Mouse (Mus musculus) neural tube, embryonic 11.5 days (tissue): ENCODE measurements around the gene Zfp672. TPM values are rescaled to one million over a fixed set of nuclear protein-coding genes. Genes with fewer than 3 reads are reported as not detected.

ENCODE experiments used
- ATAC-seq: fragments of 200-750 bp; cut with Nextera tagmentation; 2 replicates; pipeline ENCODE4 v1.8.0; 2017; ENCODE audit warnings: moderate number of reproducible peaks, mild to moderate bottlenecking, moderate TSS enrichment, moderate library complexity; ENCODE audit not compliant: insufficient read depth, low FRiP score, low TSS enrichment
- DNase-seq: peaks from one replicate; pipeline ENCODE4 v3.0.0-alpha.2; 2015; ENCODE audit warnings: low spot score
- H3K27ac ChIP-seq: fragments of 300-500 bp; sonication (generic); 2 replicates; pipeline ENCODE4 v1.5.1; 2014; ENCODE audit warnings: low read depth, mild to moderate bottlenecking, low read length
- H3K27me3 ChIP-seq: fragments of 300-500 bp; sonication (generic); 2 replicates; pipeline ENCODE4 v1.6.1; 2014; ENCODE audit warnings: mild to moderate bottlenecking, low read length, mixed read lengths; ENCODE audit not compliant: control insufficient read depth, insufficient read depth
- H3K36me3 ChIP-seq: fragments of 300-500 bp; sonication (generic); 2 replicates; pipeline ENCODE4 v1.6.1; 2014; ENCODE audit warnings: mild to moderate bottlenecking, low read length, moderate library complexity, mixed read lengths; ENCODE audit not compliant: control insufficient read depth, insufficient read depth
- H3K4me1 ChIP-seq: fragments of 300-500 bp; sonication (generic); 2 replicates; pipeline ENCODE4 v1.6.1; 2014; ENCODE audit warnings: low read length, mixed read lengths; ENCODE audit not compliant: control insufficient read depth, insufficient read depth
- H3K4me2 ChIP-seq: fragments of 300-500 bp; sonication (generic); 2 replicates; pipeline ENCODE4 v1.6.1; 2014; ENCODE audit warnings: low read depth, mild to moderate bottlenecking, moderate library complexity
- H3K4me3 ChIP-seq: fragments of 300-500 bp; sonication (generic); 2 replicates; pipeline ENCODE4 v1.5.1; 2014; ENCODE audit warnings: low read depth, low read length
- H3K9ac ChIP-seq: fragments of 300-500 bp; sonication (generic); 2 replicates; pipeline ENCODE4 v1.6.1; 2014; ENCODE audit warnings: mild to moderate bottlenecking, low read length
- H3K9me3 ChIP-seq: fragments of 300-500 bp; sonication (generic); 2 replicates; pipeline ENCODE4 v1.6.1; 2016; ENCODE audit warnings: low read length; ENCODE audit not compliant: control insufficient read depth
- WGBS: fragments of 180-500 bp; shearing (Covaris S2); extraction: QIAGEN DNeasy Blood & Tissue Kit; methylation state at CpG from one replicate; pipeline ENCODE4 v1.1.7; 2014; 5-methylcytosine and 5-hydroxymethylcytosine counted together
- polyA plus RNA-seq: library from polyadenylated mRNA; unstranded; fragments of >200 nt; fragmentation: Nextera tagmentation; extraction: Ambion mirVana; gene quantifications from 2 replicates; pipeline ENCODE4 v1.2.1, GENCODE M21; 2014

Zfp672 gene
- polyA plus RNA-seq, 1 experiment from 2014 or later = 27.7 TPM

DNA sequence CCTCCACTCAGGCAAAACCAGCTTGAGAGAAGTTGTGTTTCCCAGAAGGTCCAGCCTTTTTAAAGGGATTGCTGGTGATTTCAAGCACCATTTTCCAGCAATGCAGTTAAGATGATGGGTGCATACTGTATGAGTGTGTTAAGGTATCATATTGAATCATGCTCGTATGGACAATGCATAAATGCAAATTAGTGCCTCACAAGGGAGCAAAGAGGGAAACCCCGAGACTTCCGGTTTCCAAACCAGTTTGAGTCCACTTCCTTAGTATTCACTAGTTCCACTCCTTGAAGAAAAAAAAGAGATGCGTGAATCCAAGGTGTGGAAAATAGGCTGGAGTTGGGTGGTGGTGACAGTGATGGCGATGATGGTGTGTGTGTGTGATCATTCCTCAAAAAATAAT, 47.6 kb downstream of the Zfp672 start:
- Histone ChIP-seq H3K27me3 (no peaks in the 10 kb centered on the region), H3K36me3 (no peaks in the 10 kb centered on the region), H3K27ac (no peak overlapping the region), H3K4me1 (no peaks in the 10 kb centered on the region), H3K4me2 (no peak overlapping the region), H3K4me3 (no peak overlapping the region), H3K9me3 (no peaks in the 10 kb centered on the region), H3K9ac (no peak overlapping the region)
- 88% methylated on average over 5 of the region's 5 CpGs for WGBS
- no peak for DNase-seq
- no peak for ATAC-seq

DNA sequence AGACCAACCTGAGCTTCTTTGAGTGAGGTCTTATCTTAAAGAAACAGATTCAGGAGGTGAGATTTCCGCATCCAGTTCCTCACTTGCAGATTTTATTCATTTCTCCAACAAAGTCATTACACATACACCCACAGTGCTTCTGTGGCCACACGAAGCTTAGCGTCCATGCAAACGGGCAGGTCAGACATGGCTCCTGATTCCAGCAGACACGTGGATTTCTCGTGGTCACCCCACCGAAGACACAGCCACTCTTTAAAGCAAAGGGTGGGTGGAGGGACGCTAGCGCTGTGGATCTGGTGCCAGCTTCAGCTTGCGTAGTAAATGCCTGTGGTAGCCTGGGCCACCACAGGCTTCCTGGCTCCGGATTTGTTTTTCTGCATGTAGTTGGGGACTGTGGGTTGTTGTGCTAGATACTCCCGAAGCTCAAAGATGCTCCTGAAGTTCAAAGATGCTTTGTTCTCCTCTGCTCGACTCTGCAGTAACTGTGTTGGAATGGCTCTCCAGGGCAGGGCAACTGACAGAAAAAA, 48.1 kb downstream of the Zfp672 start:
- Histone ChIP-seq H3K4me1 (no peaks in the 10 kb centered on the region), H3K4me3 (no peak overlapping the region), H3K4me2 (no peak overlapping the region), H3K27ac (no peak overlapping the region), H3K9me3 (no peaks in the 10 kb centered on the region), H3K9ac (no peak overlapping the region), H3K27me3 (no peaks in the 10 kb centered on the region), H3K36me3 (no peaks in the 10 kb centered on the region)
- DNase-seq (no peak), ATAC-seq (no peak)
- WGBS = 84% methylated on average over 13 of the region's 13 CpGs

DNA sequence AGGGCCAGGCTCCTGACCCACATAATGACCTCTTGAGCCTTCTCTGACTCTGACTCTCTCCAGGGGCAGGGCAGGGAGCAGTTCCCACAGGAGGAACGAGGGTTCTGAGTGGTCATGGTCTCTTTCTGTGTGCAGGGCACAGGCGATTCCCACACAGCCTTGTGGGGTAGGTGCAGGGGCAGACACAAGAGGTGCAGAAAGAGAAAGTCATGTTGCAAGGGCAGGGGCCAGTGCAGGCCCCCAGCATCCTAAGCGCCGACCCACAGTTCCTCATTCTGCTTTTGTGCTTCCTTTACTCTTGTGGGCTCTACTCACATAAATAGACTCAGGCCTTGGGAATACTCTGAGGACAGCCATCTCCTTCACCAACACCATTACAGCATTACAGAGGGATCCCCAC, 54.4 kb downstream of the Zfp672 start:
- no peaks in the 10 kb centered on the region for H3K4me1 ChIP-seq
- no peaks in the 10 kb centered on the region for H3K36me3 ChIP-seq

DNA sequence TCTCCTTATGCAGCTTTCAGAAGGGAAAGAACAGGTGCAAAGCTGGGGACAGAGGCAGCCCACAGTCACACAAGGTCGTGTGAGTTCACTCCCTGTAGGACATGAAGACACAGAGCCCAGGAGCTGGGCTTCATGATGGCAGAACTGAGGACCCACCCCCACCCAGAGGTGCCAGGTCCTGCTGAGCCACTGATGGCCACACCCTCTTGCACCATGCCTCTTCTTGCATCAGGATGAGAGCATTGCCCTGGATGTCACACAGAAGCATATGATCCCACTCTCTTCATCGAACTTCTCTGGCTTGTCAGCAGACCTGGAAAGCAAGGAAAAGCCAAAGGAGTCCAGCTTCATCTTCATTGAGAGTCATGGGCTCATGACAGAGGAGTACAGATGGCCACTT, 55.6 kb downstream of the Zfp672 start, which contains the start of gene 4930438A08Rik:
TSS of gene 4930438A08Rik (plus strand) at position 228 of the 400 bp plus-strand sequence.
- Histone ChIP-seq H3K4me1 (no peaks in the 10 kb centered on the region), H3K9ac (no peak within 1 kb of the TSS), H3K36me3 (no peaks in the 10 kb centered on the region), H3K4me3 (no peak within 1 kb of the TSS), H3K9me3 (no peaks in the 10 kb centered on the region), H3K27ac (no peak within 1 kb of the TSS), H3K27me3 (no peaks in the 10 kb centered on the region), H3K4me2 (no peak within 1 kb of the TSS)
- DNase-seq (no peak), ATAC-seq (no peak)
- WGBS = 50% methylated on average over 2 of the region's 2 CpGs

More for the DNA sequence above, 54.4 kb downstream of the Zfp672 start:
- DNase-seq (no peak), ATAC-seq (no peak)
- WGBS = 71% methylated on average over 4 of the region's 4 CpGs
- no peak overlapping the region for H3K4me2 ChIP-seq
- H3K9me3 ChIP-seq = no peaks in the 10 kb centered on the region
- H3K9ac ChIP-seq = no peak overlapping the region
- no peak overlapping the region for H3K27ac ChIP-seq
- H3K4me3 ChIP-seq = no peak overlapping the region
- no peaks in the 10 kb centered on the region for H3K27me3 ChIP-seq

DNA sequence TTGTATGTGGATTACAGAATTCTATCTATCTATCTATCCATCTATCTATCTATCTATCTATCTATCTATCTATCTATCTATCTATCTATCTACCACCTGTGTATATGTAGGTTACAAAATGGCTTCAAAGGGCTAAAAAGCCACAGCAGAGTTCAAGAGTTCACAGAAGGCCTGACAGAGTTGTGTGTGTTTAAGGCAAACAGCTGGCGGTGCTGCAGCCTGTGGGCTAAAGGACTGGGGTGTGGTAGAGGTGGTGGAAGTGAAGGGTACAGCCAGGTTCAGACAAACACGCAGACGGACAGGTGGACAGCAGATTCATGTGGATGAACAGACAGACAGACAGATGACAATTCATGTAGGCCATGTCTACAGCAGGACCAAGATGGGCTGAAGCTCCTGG, 61.9 kb downstream of the Zfp672 start:
- WGBS = 90% methylated on average over 3 of the region's 3 CpGs
- no peak overlapping the region for H3K4me3 ChIP-seq
- H3K4me2 ChIP-seq = no peak overlapping the region
- ATAC-seq = no peak
- no peak overlapping the region for H3K27ac ChIP-seq
- no peaks in the 10 kb centered on the region for H3K27me3 ChIP-seq
- H3K9me3 ChIP-seq = no peaks in the 10 kb centered on the region
- H3K36me3 ChIP-seq = no peaks in the 10 kb centered on the region
- no peak for DNase-seq
- H3K9ac ChIP-seq = no peak overlapping the region
- H3K4me1 ChIP-seq = no peaks in the 10 kb centered on the region

Other genes with a start within 250 kb of the Zfp672 start
- not detected in 2 replicates for gene Gm12248, start 237.2 kb downstream of the Zfp672 start, polyA plus RNA-seq
- gene Cnot8, start 226.2 kb downstream of the Zfp672 start, polyA plus RNA-seq = 112 and 118 TPM in 2 replicates
- 26.4 and 27.6 TPM in 2 replicates for gene Gemin5, start 161.8 kb downstream of the Zfp672 start, polyA plus RNA-seq
- gene Mrpl22, start 158.7 kb downstream of the Zfp672 start, polyA plus RNA-seq = 123 and 138 TPM in 2 replicates
- 2.1 and 2.4 TPM in 2 replicates for gene Igtp, start 130.8 kb downstream of the Zfp672 start, polyA plus RNA-seq
- gene Irgm2, start 130.7 kb downstream of the Zfp672 start, polyA plus RNA-seq = 0.72 and 1.4 TPM in 2 replicates
- not detected in 2 replicates for gene 4930438A08Rik, start 55.5 kb downstream of the Zfp672 start, polyA plus RNA-seq
- gene Zfp692, start 23.3 kb downstream of the Zfp672 start, polyA plus RNA-seq = 15.0 and 17.1 TPM in 2 replicates
- 37.0 and 41.4 TPM in 2 replicates for gene Sh3bp5l, start 385 bp upstream of the Zfp672 start, polyA plus RNA-seq
- gene Lypd8, start 48.7 kb upstream of the Zfp672 start, polyA plus RNA-seq = not detected in 2 replicates
- not detected in 2 replicates for gene 1810065E05Rik, start 90.8 kb upstream of the Zfp672 start, polyA plus RNA-seq
- gene Gm12253, start 102.2 kb upstream of the Zfp672 start, polyA plus RNA-seq = not detected in 2 replicates
- not detected in 2 replicates for gene Lypd9, start 122.6 kb upstream of the Zfp672 start, polyA plus RNA-seq
- gene Olfr30, start 131.9 kb upstream of the Zfp672 start, polyA plus RNA-seq = not detected in 2 replicates
- not detected in 2 replicates for gene Olfr332, start 162.2 kb upstream of the Zfp672 start, polyA plus RNA-seq
- not detected in 2 replicates for gene Olfr331, start 172.2 kb upstream of the Zfp672 start, polyA plus RNA-seq
- gene Olfr330, start 204.5 kb upstream of the Zfp672 start, polyA plus RNA-seq = not detected in 2 replicates
- gene Olfr329-ps, start 216.1 kb upstream of the Zfp672 start, polyA plus RNA-seq = not detected in 2 replicates
- gene Olfr328, start 225.3 kb upstream of the Zfp672 start, polyA plus RNA-seq = not detected in 2 replicates
- not detected in 2 replicates for gene Olfr224, start 240.2 kb upstream of the Zfp672 start, polyA plus RNA-seq
- gene Olfr325, start 247.4 kb upstream of the Zfp672 start, polyA plus RNA-seq = not detected in 2 replicates